Mouse (Mus musculus) heart, postnatal 0 days (tissue): Measurements from ENCODE around the gene Rph3a. TPM values are rescaled to one million over a fixed set of nuclear protein-coding genes. Genes with fewer than 3 reads are reported as not detected.

Experiments used
- ATAC-seq: fragments of 200-750 bp; cut with Nextera tagmentation; 2 replicates; pipeline ENCODE4 v1.8.0; 2017; ENCODE audit warnings: low read depth, moderate number of reproducible peaks, moderate library complexity; ENCODE audit not compliant: insufficient read depth
- DNase-seq: peaks from one replicate; pipeline ENCODE4 v3.0.0-alpha.2; 2016; ENCODE audit warnings: low spot score
- H3K27ac ChIP-seq: fragments of 300-500 bp; sonication (generic); 2 replicates; pipeline ENCODE4 v1.5.1; 2014; ENCODE audit warnings: low read depth, mild to moderate bottlenecking
- H3K27me3 ChIP-seq: fragments of 300-500 bp; sonication (generic); 2 replicates; pipeline ENCODE4 v1.6.1; 2014; ENCODE audit warnings: low read length, mixed read lengths; ENCODE audit not compliant: control insufficient read depth, insufficient read depth
- H3K36me3 ChIP-seq: fragments of 300-500 bp; sonication (generic); replicated peaks from 2 replicates; pipeline ENCODE4 v1.6.1; 2014; ENCODE audit warnings: low read length, mixed read lengths; ENCODE audit not compliant: control insufficient read depth, insufficient read depth
- H3K4me1 ChIP-seq: fragments of 300-500 bp; sonication (generic); 2 replicates; pipeline ENCODE4 v1.6.1; 2014; ENCODE audit warnings: antibody characterized with exemption; ENCODE audit not compliant: control insufficient read depth, insufficient read depth
- H3K4me2 ChIP-seq: fragments of 300-500 bp; sonication (generic); 2 replicates; pipeline ENCODE4 v1.6.1; 2014; ENCODE audit warnings: low read depth, mild to moderate bottlenecking, low read length, moderate library complexity
- H3K4me3 ChIP-seq: fragments of 300-500 bp; sonication (generic); 2 replicates; pipeline ENCODE4 v1.5.1; 2014; ENCODE audit warnings: low read depth, low read length
- H3K9ac ChIP-seq: fragments of 300-500 bp; sonication (generic); replicated peaks from 2 replicates; pipeline ENCODE4 v1.6.1; 2014; ENCODE audit warnings: low read depth, low read length, mixed read lengths
- H3K9me3 ChIP-seq: fragments of 300-500 bp; sonication (generic); replicated peaks from 2 replicates; pipeline ENCODE4 v1.6.1; 2016; ENCODE audit warnings: low read length; ENCODE audit not compliant: control insufficient read depth
- CTCF ChIP-seq: IDR thresholded peaks from 2 replicates; pipeline ENCODE4 v1.5.1; 2016; ENCODE audit warnings: antibody characterized with exemption, control low read depth, low read depth
- EP300 ChIP-seq: IDR thresholded peaks from 2 replicates; pipeline ENCODE4 v1.6.1; 2016; ENCODE audit warnings: antibody characterized with exemption, low read depth
- WGBS: fragments of 180-500 bp; shearing (Covaris S2); extraction: QIAGEN DNeasy Blood & Tissue Kit; methylation state at CpG from one replicate; pipeline ENCODE4 v1.1.7; 2014; 5-methylcytosine and 5-hydroxymethylcytosine counted together
- polyA plus RNA-seq: library from polyadenylated mRNA; unstranded; fragments of >200 nt; fragmentation: Nextera tagmentation; extraction: Ambion mirVana; gene quantifications from 2 replicates; pipeline ENCODE4 v1.2.1, GENCODE M21; 2015
- total RNA-seq: library from RNA; depleted of rRNA; stranded (reverse); fragments of >200 nt; gene quantifications from 2 replicates; pipeline ENCODE4 v1.2.3, GENCODE M21; 2014; ENCODE audit warnings: low replicate concordance

Rph3a gene
- total and polyA plus RNA-seq, 2 experiments from 2014 or later, result not detected

GRCm38 (mm10) chr5:120972278-120972677 is 37.6 kb downstream of the Rph3a start:
- Histone ChIP-seq H3K9ac (no peak overlapping the region), H3K4me2 (no peak overlapping the region), H3K4me3 (no peak overlapping the region), H3K27ac (no peak overlapping the region), H3K36me3 (no peaks in the 10 kb centered on the region), H3K27me3 (no peaks in the 10 kb centered on the region), H3K9me3 (no peaks in the 10 kb centered on the region), H3K4me1 (no peaks in the 10 kb centered on the region)
- ATAC-seq, result no peak
- TF ChIP-seq EP300, result no peak
- TF ChIP-seq CTCF, result no peak
- DNase-seq, result no peak
- 62% methylated on average over 6 of the region's 6 CpGs for WGBS

GRCm38 (mm10) chr5:120971326-120971725 is 38.6 kb downstream of the Rph3a start:
- TF ChIP-seq CTCF, result no peak
- no peak for TF ChIP-seq EP300
- WGBS, result 71% methylated on average over 1 of the region's 1 CpGs
- DNase-seq (no peak), ATAC-seq (no peak)
- no peaks in the 10 kb centered on the region for H3K27me3 ChIP-seq
- H3K36me3 ChIP-seq, result no peaks in the 10 kb centered on the region
- H3K9ac ChIP-seq, result no peak overlapping the region
- H3K27ac ChIP-seq, result no peak overlapping the region
- no peak overlapping the region for H3K4me3 ChIP-seq
- no peak overlapping the region for H3K4me2 ChIP-seq
- no peaks in the 10 kb centered on the region for H3K4me1 ChIP-seq
- no peaks in the 10 kb centered on the region for H3K9me3 ChIP-seq

- no peak overlapping the region for H3K4me2 ChIP-seq
- no peak for DNase-seq
- no peak overlapping the region for H3K9ac ChIP-seq
- WGBS, result 21% methylated on average over 4 of the region's 4 CpGs
- no peaks in the 10 kb centered on the region for H3K9me3 ChIP-seq
- H3K4me3 ChIP-seq, result no peak overlapping the region
- no peak for ATAC-seq
- H3K27ac ChIP-seq, result no peak overlapping the region
- H3K36me3 ChIP-seq, result no peaks in the 10 kb centered on the region
- TF ChIP-seq EP300, result no peak
- TF ChIP-seq CTCF, result no peak
- H3K4me1 ChIP-seq, result no peaks in the 10 kb centered on the region
- no peaks in the 10 kb centered on the region for H3K27me3 ChIP-seq
Observed at GRCm38 (mm10) chr5:120969703-120970102, 40.2 kb downstream of the Rph3a start.

- Histone ChIP-seq H3K27me3 (no peaks in the 10 kb centered on the region), H3K4me1 (no peaks in the 10 kb centered on the region), H3K27ac (no peak overlapping the region), H3K4me2 (no peak overlapping the region), H3K4me3 (no peak overlapping the region), H3K36me3 (no peaks in the 10 kb centered on the region), H3K9ac (no peak overlapping the region), H3K9me3 (no peaks in the 10 kb centered on the region)
- DNase-seq (no peak), ATAC-seq (no peak)
- WGBS, result 83% methylated on average over 8 of the region's 8 CpGs
- TF ChIP-seq EP300, result no peak
- no peak for TF ChIP-seq CTCF
Observed at GRCm38 (mm10) chr5:120968799-120969198, 41.1 kb downstream of the Rph3a start.

- Histone ChIP-seq H3K9ac (no peak overlapping the region), H3K36me3 (no peaks in the 10 kb centered on the region), H3K4me1 (no peaks in the 10 kb centered on the region), H3K27me3 (no peaks in the 10 kb centered on the region), H3K4me3 (no peak overlapping the region), H3K4me2 (no peak overlapping the region), H3K27ac (no peak overlapping the region), H3K9me3 (no peaks in the 10 kb centered on the region)
- 48% methylated on average over 4 of the region's 4 CpGs for WGBS
- ATAC-seq, result no peak
- no peak for DNase-seq
- no peak for TF ChIP-seq CTCF
- TF ChIP-seq EP300, result no peak
Observed at GRCm38 (mm10) chr5:120968134-120968532, 41.8 kb downstream of the Rph3a start.

GRCm38 (mm10) chr5:120967355-120968133 is 42.3 kb downstream of the Rph3a start:
- Histone ChIP-seq H3K4me1 (no peaks in the 10 kb centered on the region), H3K27ac (no peak overlapping the region), H3K27me3 (no peaks in the 10 kb centered on the region), H3K9ac (no peak overlapping the region), H3K4me2 (no peak overlapping the region), H3K36me3 (no peaks in the 10 kb centered on the region), H3K4me3 (no peak overlapping the region), H3K9me3 (no peaks in the 10 kb centered on the region)
- WGBS, result 70% methylated on average over 13 of the region's 13 CpGs
- TF ChIP-seq CTCF (no peak), EP300 (no peak)
- ATAC-seq (no peak), DNase-seq (no peak)
